Mouse (Mus musculus) telencephalon, adult 2 months (tissue): Measurements from ENCODE around the gene Tmem108.
"Not testable (repeated sequence)": the region's sequence is repeated elsewhere in the genome, so short reads cannot be mapped to it uniquely, and the experiment has no call there.

Experiments
- DNase-seq: peaks from one replicate; pipeline ENCODE4 v3.0.0-alpha.2; 2011; ENCODE audit warnings: low read depth, low spot score

Tmem108 gene

DNA sequence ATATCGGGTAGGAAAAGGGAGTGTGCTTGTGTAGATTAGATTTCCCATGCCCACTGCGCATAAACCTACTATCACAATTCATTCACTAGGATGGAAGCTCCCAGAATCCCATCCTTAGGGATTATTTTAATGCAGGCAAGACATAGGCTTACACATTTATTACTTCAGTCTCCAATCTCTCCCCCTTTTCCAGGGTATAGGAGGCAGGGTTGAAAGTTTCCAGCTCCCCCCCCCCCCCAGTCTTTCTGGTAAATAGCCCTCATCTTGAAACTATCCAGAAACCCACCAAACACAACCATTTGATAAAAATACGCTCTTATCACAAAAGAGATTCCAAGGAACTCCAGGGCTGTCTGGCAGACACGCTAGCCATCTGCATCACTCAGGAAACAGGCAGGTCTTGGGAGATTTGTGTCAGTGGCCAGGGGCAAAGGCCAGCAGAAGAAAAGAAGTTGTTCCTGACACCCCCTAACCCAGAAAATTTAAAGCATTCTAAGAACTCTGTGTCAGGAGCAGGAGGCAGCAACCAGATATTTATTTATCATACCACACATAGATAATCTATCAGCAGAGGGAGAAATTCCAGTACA, 79.8 kb downstream of the Tmem108 start:
- DNase-seq, result no peak

DNA sequence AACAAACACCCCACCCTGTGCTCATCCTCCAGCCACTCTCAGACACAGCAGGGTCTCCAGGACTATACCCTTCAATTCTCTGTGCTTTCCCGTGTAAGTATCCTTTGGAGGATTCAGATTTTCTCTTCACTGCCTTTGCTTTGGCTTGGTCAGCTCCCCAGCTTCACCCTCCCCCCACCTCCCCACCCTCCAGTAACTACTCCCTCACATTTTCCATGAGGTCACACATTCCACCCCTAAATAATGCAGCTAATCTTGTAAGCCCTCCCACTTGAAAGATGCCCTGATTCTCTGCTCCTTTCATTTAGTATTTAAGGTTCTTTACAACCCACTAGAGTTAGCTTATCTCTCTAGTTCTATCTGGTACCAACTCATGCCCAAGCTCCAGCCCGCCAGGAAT, 82.4 kb downstream of the Tmem108 start:
- DNase-seq, result no peak

DNA sequence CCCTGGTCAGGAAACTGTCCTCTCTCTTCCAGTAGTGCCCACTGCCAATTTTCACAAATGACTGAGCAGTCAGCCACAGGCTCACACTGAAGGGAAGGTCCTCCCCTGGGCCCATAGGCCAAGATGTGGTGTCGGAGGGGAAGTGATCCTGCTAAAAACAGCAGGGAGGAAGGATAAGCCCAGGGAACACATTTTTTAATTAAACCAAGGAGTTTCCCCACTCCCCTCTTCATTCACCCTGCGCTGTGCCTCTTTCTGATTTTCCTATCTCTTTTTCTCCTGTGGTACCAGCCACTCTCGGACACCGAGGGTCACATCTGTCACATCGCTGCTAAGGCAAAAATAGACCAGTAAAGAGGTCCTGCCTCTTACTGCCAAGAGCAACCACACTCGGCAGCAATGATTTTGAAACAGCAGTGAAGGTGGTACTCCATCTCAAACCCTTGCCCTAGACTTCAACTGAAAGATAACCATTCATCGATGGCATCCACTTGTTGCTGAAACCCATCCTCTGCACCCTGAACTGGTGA, 83.0 kb downstream of the Tmem108 start:
- no peak for DNase-seq

DNA sequence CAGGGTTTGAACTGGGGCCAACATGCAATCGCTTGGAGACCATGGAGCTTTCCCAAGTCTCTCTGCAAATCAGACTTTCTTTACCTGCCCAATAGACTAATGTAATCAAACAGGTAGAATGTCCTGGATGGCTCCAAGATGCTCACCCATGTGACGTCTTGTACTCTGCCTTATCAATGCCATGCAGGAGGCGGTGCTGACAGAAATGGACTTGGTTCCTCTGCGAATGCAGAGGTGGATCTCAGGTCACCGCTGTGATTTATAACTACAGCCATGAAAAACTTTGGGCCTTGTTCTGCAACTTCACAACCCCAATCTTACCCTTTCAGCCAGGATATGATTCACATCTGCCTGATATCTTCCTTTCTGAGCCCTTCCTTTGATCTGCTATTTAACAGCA, 83.8 kb downstream of the Tmem108 start:
- no peak for DNase-seq

DNA sequence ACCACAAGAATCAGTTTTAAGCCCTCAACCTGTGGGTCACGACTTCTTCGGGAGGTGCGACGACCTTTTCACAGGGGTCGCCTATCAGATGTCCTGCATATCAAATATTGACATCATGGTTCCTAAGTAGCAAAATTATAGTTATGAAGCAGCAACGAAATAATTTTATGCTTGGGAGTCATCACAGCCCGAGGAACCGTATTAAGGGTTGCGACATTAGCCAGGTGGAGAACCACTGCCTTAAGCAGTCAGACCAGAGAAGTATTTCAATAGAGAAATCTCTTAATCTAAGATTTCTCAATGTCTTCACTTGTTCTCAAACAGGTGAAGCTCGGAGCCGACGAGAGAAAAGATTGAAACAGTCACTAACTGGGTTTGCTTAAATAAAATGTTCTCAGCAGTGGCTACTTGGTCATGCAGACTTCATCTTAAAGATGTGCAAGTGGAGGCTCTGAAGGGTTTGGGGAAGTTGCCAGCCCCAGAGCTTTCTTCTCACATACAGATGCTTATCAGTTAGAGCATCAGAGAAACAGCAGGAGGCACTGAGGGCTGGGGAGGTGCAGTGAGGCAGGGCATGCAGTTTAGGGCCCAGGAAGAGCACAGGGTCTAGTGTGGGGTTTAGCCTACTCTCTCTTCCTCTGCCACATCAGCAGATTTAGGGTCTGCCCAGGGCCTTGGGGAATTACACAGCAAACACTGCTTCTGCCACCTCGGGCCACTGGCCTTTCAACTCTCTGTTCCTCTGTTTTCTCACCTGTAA, 85.7 kb downstream of the Tmem108 start:
- DNase-seq, result no peak

DNA sequence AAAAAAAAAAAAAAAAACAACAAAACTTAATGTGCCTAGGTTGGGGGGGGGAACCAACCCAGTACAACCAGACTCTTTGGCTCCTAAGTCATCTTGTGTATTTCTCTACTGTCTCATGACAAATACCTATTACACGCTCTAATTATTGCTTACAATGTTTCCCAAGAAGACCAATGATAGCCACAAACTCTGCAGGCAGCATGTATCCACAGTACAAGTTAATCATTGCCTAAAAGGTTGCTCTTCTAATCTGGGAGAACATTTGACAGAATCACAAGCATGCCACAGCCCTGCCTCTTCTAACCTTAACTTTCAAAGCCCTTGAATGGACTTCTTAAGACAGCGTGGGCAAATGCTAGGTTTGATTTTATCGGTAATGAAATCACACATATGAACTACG, 88.8 kb downstream of the Tmem108 start:
- DNase-seq, result no peak

DNA sequence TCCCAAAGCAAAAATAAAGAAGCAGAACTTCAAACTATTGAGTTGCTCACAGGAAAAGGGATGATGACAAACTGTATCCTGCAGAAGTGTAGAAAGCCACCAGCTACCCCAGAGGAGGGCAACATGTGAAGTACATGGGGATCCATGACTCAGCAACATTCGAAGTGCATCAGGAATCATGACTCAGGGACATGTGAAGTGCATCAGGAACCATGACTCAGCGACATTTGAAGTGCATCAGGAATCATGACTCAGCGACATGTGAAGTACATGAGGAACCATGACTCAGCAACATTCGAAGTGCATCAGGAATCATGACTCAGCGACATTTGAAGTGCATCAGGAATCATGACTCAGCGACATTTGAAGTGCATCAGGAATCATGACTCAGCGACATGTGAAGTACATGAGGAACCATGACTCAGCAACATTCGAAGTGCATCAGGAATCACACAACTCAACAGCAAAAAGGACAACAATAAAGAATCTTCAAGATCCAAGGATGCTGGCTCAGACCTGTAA, 91.0 kb downstream of the Tmem108 start:
- not testable (repeated sequence) for DNase-seq

DNA sequence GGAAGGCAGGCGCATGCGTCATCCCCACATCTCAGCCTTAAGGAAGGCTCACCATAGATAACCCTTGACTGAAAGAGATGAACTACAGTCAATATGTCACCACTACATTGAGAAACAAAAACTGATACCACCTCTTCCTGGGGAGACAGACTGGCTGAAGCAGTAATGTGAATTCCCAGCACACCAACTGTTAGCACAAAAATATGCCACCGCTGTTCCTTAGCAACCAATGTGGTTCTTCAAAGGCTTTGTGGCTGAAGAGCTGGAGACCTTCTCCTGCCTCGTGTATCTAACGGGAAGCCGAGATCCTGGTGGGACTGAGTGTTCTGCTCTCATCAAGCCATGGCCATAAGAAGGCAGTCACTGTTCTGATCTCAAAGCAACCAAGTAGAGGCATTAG, 92.8 kb downstream of the Tmem108 start:
- no peak for DNase-seq

DNA sequence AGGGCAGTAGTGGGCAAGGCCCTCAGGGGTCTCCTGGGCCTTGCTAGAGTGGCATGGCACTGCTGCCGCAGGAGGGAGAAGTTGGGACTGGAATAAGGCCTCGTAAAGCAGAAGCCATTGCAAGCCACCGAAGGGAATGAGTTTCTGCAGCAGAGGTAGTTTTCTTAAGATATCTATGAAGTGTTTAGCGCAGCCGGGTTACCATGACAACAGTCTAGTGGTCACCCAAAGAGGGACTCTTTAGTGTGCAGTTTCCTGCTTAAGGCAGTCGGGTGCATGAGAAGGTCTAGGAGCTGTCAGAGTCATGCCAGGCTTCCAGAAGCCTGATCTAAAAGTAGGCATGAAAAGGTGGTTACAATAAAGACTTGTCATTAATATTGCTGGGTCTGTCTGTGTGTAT, 95.8 kb downstream of the Tmem108 start:
- no peak for DNase-seq

DNA sequence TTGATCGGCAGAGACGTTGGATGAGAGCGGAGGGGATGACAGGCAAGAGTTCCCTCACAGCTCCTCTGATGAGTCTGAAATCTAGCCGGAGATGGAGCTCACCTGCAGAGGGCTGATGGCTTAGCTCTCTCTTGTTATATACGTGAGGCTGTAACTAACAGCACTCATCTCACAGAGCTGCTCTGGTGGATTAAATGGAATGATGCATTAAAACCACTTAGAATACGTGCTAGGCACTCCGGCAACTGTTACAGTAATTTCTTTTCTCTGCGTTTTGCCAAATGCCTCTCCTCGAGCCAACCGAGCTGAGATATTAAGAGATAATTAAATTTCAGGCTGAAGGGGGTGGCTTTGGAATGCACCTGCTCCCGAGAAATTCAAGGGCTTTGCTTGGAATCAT, 97.5 kb downstream of the Tmem108 start:
- no peak for DNase-seq

DNA sequence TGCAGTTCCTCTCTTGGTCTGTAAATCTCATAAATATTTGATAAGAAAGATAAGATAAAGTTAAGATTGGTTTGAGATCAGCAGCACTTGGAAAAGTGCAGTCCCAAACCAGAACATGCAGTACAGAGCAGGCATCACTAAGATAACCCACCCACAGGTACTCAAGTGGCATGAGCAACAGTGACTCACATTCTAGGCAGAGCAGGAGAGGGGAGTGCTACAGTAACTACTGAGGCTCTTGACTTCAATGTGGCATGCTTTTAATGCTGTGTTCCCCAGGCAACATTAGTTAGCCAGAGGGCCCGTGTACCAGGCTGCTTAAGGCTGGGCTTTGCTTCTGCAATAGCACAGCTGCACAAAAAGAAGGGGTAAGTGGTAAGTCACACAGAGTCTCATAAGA, 99.8 kb downstream of the Tmem108 start:
- no peak for DNase-seq

DNA sequence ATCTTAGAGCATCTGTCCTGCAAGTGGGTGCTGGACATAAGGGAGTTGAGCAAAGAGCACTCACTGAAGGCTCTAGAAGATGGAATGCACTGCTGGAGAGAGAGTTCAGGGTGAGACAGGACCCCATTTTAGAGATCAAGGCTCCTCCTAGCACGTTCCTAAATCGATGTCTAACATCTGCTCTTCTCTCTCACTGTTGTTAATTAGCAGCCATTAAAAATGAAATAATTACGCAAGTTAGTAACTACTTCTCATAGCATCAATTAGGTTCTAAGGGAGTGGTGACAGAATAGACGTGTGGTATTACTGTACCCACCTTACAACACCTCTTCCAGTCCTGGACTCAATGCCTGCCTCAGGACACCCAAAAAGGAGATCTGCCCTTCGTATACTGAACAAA, 103.7 kb downstream of the Tmem108 start:
- no peak for DNase-seq

DNA sequence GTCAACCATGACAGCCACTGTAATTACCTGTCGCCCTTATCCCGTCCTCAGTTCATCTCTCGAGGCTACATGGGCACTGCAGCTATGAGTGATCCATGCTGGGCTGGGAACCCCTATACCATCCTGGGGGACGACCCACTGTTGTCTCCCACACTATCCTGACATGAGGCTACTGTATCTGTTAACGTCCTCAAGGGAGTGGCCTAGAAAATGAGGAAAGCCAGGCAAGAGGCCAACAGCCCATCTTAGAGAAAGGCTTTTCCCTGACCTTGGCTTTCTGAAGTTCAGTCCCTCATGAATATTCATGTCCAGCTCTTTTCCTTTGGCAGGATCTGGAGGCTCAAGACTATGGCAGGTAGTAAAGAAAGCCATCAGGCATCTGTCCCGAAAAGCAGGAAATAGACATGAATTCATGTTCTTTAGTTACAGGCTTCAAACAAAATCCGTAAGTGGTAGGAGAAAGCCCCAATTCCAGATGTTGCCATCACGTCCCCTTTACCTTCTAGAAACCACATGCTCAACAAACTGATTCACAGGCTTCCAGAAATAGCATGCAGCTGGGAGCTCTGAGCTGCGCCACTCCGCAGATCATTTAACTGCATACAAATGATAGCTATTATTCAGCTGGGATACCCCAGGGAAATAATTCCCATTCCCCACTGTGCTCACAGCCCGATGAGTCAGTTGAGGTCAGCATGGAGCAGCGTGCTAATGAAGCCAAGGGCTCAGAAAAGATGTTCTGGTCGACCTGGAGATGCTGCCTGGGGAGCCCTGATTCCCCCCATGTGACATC, 104.3 kb downstream of the Tmem108 start:
- peak; percentile 58 for DNase-seq

DNA sequence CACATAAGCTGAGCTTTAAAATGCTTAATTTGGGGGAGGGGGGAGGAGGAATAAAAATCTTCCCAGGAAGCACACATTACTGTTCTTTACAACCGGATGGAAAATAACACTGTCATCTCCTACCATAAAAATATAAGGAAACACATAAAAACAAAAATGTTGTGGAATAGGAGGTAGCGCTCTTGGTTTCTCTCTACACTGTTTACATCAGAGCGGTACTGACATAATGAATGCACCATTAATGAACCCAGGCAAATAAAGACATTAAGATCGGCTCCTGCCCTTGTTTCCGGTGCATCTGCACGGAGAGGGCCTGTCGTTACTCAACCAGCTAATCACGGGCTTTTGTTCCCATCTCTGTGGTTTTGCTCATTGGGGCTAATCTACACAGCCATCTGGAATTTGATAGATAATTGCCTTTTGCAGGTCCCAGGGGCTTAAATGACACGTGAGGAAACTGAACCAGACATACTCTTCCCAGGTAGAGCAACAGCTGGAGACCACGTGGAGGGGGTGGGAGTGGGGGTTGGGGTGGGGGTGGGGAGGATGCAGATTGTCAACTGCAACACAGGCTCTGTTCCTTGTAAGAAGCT, 107.5 kb downstream of the Tmem108 start:
- no peak for DNase-seq

DNA sequence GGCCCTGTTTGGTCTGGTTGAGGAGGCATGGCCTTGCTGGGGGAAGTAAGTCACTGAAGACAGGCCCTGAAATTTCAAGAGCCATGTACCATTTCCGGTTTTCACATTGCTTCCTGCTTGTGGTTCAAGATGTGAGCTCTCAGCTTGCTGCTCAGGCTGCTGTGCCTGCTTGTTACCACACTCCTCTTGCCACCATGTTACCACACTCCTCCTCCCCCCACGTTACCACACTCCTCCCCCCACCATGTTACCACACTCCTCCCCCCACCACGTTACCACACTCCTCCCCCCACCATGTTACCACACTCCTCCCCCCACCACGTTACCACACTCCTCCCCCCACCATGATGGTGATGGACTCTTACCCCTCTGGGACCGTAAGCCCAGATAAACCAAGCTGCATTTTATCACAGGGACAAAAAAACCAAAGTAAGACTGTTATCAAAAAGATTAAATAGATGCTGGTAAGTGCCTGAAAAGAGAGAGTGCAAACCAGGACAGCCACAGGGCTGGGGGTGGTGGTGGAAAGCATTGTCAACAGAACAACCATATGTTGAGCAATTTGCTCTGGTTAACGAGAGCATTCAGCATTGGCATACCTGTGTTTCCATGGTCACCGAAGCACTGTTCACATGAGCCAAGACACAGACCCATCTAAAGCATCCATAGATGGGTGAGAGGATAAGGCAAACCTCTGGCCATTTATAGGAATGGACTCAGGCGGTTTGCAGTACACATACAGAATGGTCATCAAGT, 109.3 kb downstream of the Tmem108 start:
- no peak for DNase-seq

DNA sequence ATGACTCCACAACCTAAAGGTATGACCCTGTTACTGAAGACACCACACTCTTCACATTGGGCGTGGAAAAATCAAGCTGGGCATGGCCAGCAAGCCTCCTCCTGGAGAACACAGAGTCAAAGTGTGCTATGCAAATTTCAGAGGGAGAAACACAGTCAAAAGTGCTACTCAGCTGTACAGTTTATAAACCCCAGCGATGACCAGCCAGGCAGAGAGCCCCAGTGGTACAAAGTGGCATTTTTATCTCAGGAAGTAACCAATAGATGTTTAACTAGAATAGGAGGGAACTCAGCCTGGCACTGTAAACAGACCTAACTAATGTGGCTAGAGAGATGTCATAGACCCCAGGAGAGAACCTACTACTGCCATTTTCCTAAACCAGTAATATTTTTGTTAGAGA, 115.0 kb downstream of the Tmem108 start:
- no peak for DNase-seq

DNA sequence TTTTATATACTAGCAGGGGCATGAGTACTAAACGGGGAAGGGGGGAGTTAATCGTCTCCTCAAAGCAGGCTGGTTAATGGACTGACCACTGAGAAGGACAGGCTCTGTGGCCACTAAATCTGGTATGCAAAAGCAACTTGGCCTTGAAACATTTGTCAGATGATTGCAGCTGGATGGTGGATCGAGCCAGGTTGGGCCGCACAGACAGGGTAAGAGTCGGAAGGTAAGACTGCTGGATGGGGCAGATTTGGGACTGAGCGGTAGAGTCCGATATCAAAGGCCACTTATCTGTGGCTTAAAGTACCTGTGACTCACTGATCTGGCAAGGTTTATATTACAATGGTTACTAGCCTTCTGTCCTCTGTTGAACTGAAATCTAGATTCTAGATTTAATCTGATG, 115.9 kb downstream of the Tmem108 start:
- no peak for DNase-seq

DNA sequence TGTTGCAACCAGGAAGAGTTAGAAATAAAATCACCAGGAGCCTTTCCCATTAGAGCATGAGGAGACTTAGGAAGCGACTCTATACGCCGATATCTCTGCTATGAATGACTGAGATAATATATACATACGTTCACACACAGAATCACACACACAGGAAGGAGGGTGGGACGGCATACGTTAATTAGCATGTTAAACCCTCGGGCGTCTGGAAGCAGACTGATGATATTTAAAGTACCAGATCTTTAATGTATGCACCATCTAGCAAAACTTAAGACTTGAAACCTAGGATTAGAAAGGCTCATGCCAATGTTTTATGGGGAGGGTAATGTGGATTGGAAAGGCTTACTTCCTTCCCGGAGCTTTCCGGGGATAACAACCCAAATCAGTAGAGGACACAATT, 119.3 kb downstream of the Tmem108 start:
- DNase-seq, result no peak

DNA sequence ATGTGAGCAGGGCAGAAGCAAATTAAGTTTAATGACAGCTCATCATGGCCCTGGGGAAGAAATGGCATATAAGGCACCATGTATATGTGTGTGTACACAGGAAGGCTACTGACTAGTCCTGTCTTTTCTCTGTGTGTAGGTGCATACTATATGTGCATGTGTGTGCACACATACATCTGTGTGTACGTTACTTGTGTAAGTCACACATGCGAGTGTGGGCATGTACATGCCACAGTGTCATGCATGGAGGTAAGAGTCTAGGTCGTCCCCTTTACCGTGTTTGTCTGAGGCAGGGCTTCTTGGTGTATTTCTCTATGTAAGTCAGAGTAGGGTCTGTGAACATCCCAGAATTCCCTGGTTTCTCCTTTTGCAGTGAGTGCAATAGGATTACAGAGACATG, 120.3 kb downstream of the Tmem108 start:
- DNase-seq, result no peak

DNA sequence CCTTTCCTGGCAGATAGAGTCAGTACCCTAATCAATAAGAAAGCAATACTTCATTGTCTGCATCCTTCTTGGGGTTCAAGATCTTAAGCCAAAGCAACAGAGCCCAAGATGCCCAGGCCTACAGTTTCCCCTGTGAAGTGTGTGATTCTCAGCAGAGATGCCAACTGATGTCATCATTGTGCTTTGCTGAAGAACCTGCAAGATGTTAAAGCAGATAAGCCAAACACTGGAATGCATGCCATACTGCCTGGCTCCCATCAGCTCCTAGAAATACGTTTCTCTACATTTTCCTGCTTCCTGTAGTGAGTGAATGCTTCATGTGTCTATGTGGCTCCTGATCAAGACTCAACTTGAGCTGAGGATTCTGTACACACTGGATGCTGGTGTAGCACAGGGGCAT, 122.2 kb downstream of the Tmem108 start:
- DNase-seq, result no peak

DNA sequence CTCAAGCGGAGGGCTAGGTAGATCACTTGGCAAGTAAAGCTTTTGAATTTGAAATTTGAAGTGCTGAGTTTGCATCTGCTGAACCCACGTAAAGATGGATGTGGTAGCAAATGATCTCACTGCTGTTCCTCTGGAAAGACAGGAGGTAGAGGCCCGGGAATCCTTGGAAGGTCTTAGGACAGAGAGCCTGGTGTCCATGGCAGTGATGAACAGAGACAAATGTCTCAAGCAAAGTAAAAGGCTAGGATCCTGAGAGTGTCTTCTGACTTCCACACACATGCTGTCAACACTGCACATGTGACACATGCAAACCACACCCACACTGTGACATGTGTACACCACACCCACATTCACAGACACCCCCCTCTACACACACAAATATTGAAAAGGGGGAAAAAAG, 124.2 kb downstream of the Tmem108 start:
- DNase-seq, result no peak
